Mouse (Mus musculus): ENCODE results near the gene Car5a. TPM values are rescaled to one million over a fixed set of nuclear protein-coding genes. Genes with fewer than 3 reads are reported as not detected.

The Car5a gene
- total and polyA plus RNA-seq, 3 experiments: 0.16 to 0.68 (median 0.57) TPM

GRCm38 (mm10) chr8:121970225-121970624 is 25.5 kb upstream of the Car5a start:
- H3K4me1 ChIP-seq (ENCODE audit: insufficient read depth, low read depth, low read length): peaks cover 67% of the 10 kb centered on the region

GRCm38 (mm10) chr8:121968542-121968941 is 23.8 kb upstream of the Car5a start:
- DNase-seq (ENCODE audit: low spot score) (no peak), ATAC-seq (ENCODE audit: extremely low read depth, insufficient number of reproducible peaks, low FRiP score, poor library complexity, severe bottlenecking) (no peak)
- TF ChIP-seq TAL1 (conservative IDR thresholded peaks at IDR 0.05; ENCODE audit: low read depth, low read length) (no peak), POLR2AphosphoS5 (IDR thresholded peaks at IDR 0.05; ENCODE audit: insufficient replicate concordance, low read depth, low read length) (no peak), GATA1 (IDR thresholded peaks at IDR 0.05; ENCODE audit: borderline replicate concordance, low read length) (no peak), GATA2 (IDR thresholded peaks at IDR 0.05; ENCODE audit: borderline replicate concordance, low read depth, low read length) (no peak), CTCF (IDR thresholded peaks at IDR 0.05; ENCODE audit: low read depth, low read length) (no peak)
- peaks cover 51% of the 10 kb centered on the region for H3K36me3 ChIP-seq (replicated peaks)
- no peaks in the 10 kb centered on the region for H3K9me3 ChIP-seq (replicated peaks)
- no peak overlapping the region for H3K4me3 ChIP-seq (ENCODE audit: low read depth, low read length)
- peaks cover 79% of the 10 kb centered on the region for H3K4me1 ChIP-seq (ENCODE audit: insufficient read depth, low read depth, low read length)
- no peaks in the 10 kb centered on the region for H3K27me3 ChIP-seq (ENCODE audit: insufficient read depth, low read length)

More at GRCm38 (mm10) chr8:121970225-121970624, 25.5 kb upstream of the Car5a start:
- Histone ChIP-seq H3K36me3 (replicated peaks) (peaks cover 53% of the 10 kb centered on the region), H3K4me3 (ENCODE audit: low read depth, low read length) (no peak overlapping the region; the same call in 1 of the 2 replicates), H3K27me3 (ENCODE audit: insufficient read depth, low read length) (no peaks in the 10 kb centered on the region), H3K9me3 (replicated peaks) (no peaks in the 10 kb centered on the region)
- no peak for ATAC-seq (ENCODE audit: extremely low read depth, insufficient number of reproducible peaks, low FRiP score, poor library complexity, severe bottlenecking)
- no peak for DNase-seq (ENCODE audit: low spot score)
- TF ChIP-seq GATA2 (IDR thresholded peaks at IDR 0.05; ENCODE audit: borderline replicate concordance, low read depth, low read length): no peak

- DNase-seq (ENCODE audit: low spot score) (no peak), ATAC-seq (ENCODE audit: extremely low read depth, insufficient number of reproducible peaks, low FRiP score, poor library complexity, severe bottlenecking) (no peak)
- no peak for TF ChIP-seq POLR2AphosphoS5 (IDR thresholded peaks at IDR 0.05; ENCODE audit: insufficient replicate concordance, low read depth, low read length)
- no peak for TF ChIP-seq CTCF (IDR thresholded peaks at IDR 0.05; ENCODE audit: low read depth, low read length)
- no peak for TF ChIP-seq TAL1 (conservative IDR thresholded peaks at IDR 0.05; ENCODE audit: low read depth, low read length)
- TF ChIP-seq GATA1 (IDR thresholded peaks at IDR 0.05; ENCODE audit: borderline replicate concordance, low read length): no peak
- no peak for TF ChIP-seq GATA2 (IDR thresholded peaks at IDR 0.05; ENCODE audit: borderline replicate concordance, low read depth, low read length)
- Histone ChIP-seq H3K36me3 (replicated peaks) (peaks cover 52% of the 10 kb centered on the region), H3K4me1 (ENCODE audit: insufficient read depth, low read depth, low read length) (peaks cover 84% of the 10 kb centered on the region), H3K27me3 (ENCODE audit: insufficient read depth, low read length) (no peaks in the 10 kb centered on the region), H3K4me3 (ENCODE audit: low read depth, low read length) (no peak overlapping the region), H3K9me3 (replicated peaks) (no peaks in the 10 kb centered on the region)
Measured at GRCm38 (mm10) chr8:121967977-121968376, 23.3 kb upstream of the Car5a start.

- Histone ChIP-seq H3K4me3 (ENCODE audit: low read depth, low read length) (peak overlapping the region; percentile 63; the same call in 1 of the 2 replicates), H3K27me3 (ENCODE audit: insufficient read depth, low read length) (no peaks in the 10 kb centered on the region), H3K36me3 (replicated peaks) (peaks cover 53% of the 10 kb centered on the region), H3K9me3 (replicated peaks) (no peaks in the 10 kb centered on the region), H3K4me1 (ENCODE audit: insufficient read depth, low read depth, low read length) (peaks cover 89% of the 10 kb centered on the region)
- ATAC-seq (ENCODE audit: extremely low read depth, insufficient number of reproducible peaks, low FRiP score, poor library complexity, severe bottlenecking): peak; percentile 46; the same call in 1 of the 2 replicates
- TF ChIP-seq TAL1 (conservative IDR thresholded peaks at IDR 0.05; ENCODE audit: low read depth, low read length): no peak
- no peak for TF ChIP-seq CTCF (IDR thresholded peaks at IDR 0.05; ENCODE audit: low read depth, low read length)
- no peak for TF ChIP-seq GATA2 (IDR thresholded peaks at IDR 0.05; ENCODE audit: borderline replicate concordance, low read depth, low read length)
- DNase-seq (ENCODE audit: low spot score): peak; percentile 53
Measured at GRCm38 (mm10) chr8:121966714-121967448, 22.2 kb upstream of the Car5a start.

- H3K4me3 ChIP-seq (ENCODE audit: low read depth, low read length): no peak overlapping the region; the same call in 1 of the 2 replicates
- peaks cover 88% of the 10 kb centered on the region for H3K4me1 ChIP-seq (ENCODE audit: insufficient read depth, low read depth, low read length)
- no peaks in the 10 kb centered on the region for H3K27me3 ChIP-seq (ENCODE audit: insufficient read depth, low read length)
- no peaks in the 10 kb centered on the region for H3K9me3 ChIP-seq (replicated peaks)
- TF ChIP-seq TAL1 (conservative IDR thresholded peaks at IDR 0.05; ENCODE audit: low read depth, low read length) (no peak), CTCF (IDR thresholded peaks at IDR 0.05; ENCODE audit: low read depth, low read length) (no peak), GATA1 (IDR thresholded peaks at IDR 0.05; ENCODE audit: borderline replicate concordance, low read length) (no peak), POLR2AphosphoS5 (IDR thresholded peaks at IDR 0.05; ENCODE audit: insufficient replicate concordance, low read depth, low read length) (no peak), GATA2 (IDR thresholded peaks at IDR 0.05; ENCODE audit: borderline replicate concordance, low read depth, low read length) (no peak)
- peaks cover 61% of the 10 kb centered on the region for H3K36me3 ChIP-seq (replicated peaks)
- ATAC-seq (ENCODE audit: extremely low read depth, insufficient number of reproducible peaks, low FRiP score, poor library complexity, severe bottlenecking) (no peak), DNase-seq (ENCODE audit: low spot score) (no peak)
Measured at GRCm38 (mm10) chr8:121966110-121966509, 21.4 kb upstream of the Car5a start.

- H3K4me1 ChIP-seq (ENCODE audit: insufficient read depth, low read depth, low read length): peaks cover 87% of the 10 kb centered on the region
- peaks cover 61% of the 10 kb centered on the region for H3K36me3 ChIP-seq (replicated peaks)
- no peak for DNase-seq (ENCODE audit: low spot score)
- no peak for ATAC-seq (ENCODE audit: extremely low read depth, insufficient number of reproducible peaks, low FRiP score, poor library complexity, severe bottlenecking)
- no peaks in the 10 kb centered on the region for H3K9me3 ChIP-seq (replicated peaks)
- no peak overlapping the region for H3K4me3 ChIP-seq (ENCODE audit: low read depth, low read length)
- H3K27me3 ChIP-seq (ENCODE audit: insufficient read depth, low read length): no peaks in the 10 kb centered on the region
- TF ChIP-seq POLR2AphosphoS5 (IDR thresholded peaks at IDR 0.05; ENCODE audit: insufficient replicate concordance, low read depth, low read length) (no peak), CTCF (IDR thresholded peaks at IDR 0.05; ENCODE audit: low read depth, low read length) (no peak), GATA1 (IDR thresholded peaks at IDR 0.05; ENCODE audit: borderline replicate concordance, low read length) (no peak), GATA2 (IDR thresholded peaks at IDR 0.05; ENCODE audit: borderline replicate concordance, low read depth, low read length) (no peak), TAL1 (conservative IDR thresholded peaks at IDR 0.05; ENCODE audit: low read depth, low read length) (no peak)
Measured at GRCm38 (mm10) chr8:121964716-121965512, 20.2 kb upstream of the Car5a start.
